Mouse (Mus musculus): ENCODE results near the gene Prkaa2.

DNA sequence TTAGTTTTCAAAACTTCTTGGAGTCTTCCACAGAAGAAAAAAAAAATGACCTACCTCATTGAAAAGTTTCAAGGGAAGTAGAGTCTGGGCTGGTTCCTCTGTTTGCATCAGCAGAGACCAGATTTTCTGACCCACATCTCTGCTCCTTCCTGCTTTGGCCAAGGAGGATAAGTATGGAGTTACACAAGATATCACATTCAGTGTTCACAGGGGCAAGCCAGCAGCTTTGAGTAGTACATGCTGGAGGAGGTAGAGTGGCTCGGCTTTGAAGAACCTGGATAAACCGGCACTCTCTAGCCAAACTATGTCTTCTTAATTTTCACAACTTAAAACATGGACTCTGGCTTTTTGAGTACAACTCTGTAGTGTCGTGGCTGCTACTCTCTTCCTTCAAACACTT, 43.5 kb upstream of the Prkaa2 start:
- TF ChIP-seq CTCF (IDR thresholded peaks at IDR 0.05; ENCODE audit: control insufficient read depth, insufficient read depth, insufficient read length) (no peak), USF1 (IDR thresholded peaks at IDR 0.05; ENCODE audit: low read depth) (no peak), MAX (IDR thresholded peaks at IDR 0.05) (no peak), MYOG (IDR thresholded peaks at IDR 0.05; ENCODE audit: control insufficient read depth, extremely low read depth, insufficient read length) (no peak), CEBPB (IDR thresholded peaks at IDR 0.05; ENCODE audit: low read depth) (no peak), MYOD1 (IDR thresholded peaks at IDR 0.05; ENCODE audit: control insufficient read depth, insufficient read length, low read depth) (no peak), FOSL1 (IDR thresholded peaks at IDR 0.05; ENCODE audit: insufficient read depth, low read length, poor library complexity, severe bottlenecking) (no peak)

All from C2C12 (cell line).